Mouse (Mus musculus) CH12.LX (cell line): ENCODE measurements at regions not wholly inside any gene's neighbourhood (a gene's known extent, or its start where the extent isn't known, plus 50 kb on each side); places are given as distances from the start of the nearest gene placed in this dataset.

Experiments
- DNase-seq: peaks from one replicate; pipeline ENCODE4 v3.0.0-alpha.2; 2013; ENCODE audit errors: extremely low read depth
- H3K27ac ChIP-seq: 2 replicates; pipeline ENCODE4 v1.5.1; 2012; ENCODE audit warnings: low read depth, mild to moderate bottlenecking, control low read depth, moderate library complexity; ENCODE audit not compliant: insufficient read depth
- H3K27me3 ChIP-seq: replicated peaks from 2 replicates; pipeline ENCODE3; 2012; ENCODE audit warnings: inconsistent platforms
- H3K36me3 ChIP-seq, 2 experiments: replicated peaks in 1 of 2; 2 replicates each; pipeline versions ENCODE3 to v1.6.1; 2012; ENCODE audit warnings: inconsistent platforms in 1 of 2, low read length in 1 of 2, mild to moderate bottlenecking in 1 of 2, mixed read lengths in 1 of 2, moderate library complexity in 1 of 2; ENCODE audit not compliant: control insufficient read depth in 1 of 2, insufficient read depth in 1 of 2
- H3K4me1 ChIP-seq, 2 experiments: 2 replicates each; pipeline ENCODE4 v1.6.1; 2012; ENCODE audit warnings: inconsistent platforms in 1 of 2, moderate library complexity in 1 of 2; ENCODE audit not compliant: insufficient read depth in 2 of 2, control insufficient read depth in 1 of 2
- H3K4me2 ChIP-seq: 2 replicates; pipeline ENCODE4 v1.6.1; 2012; ENCODE audit warnings: low read depth, mild to moderate bottlenecking, control low read depth; ENCODE audit not compliant: poor library complexity, insufficient read depth, severe bottlenecking
- H3K4me3 ChIP-seq, 3 experiments: fragments of 150-350 bp in 1 of 3; sonication (generic) in 1 of 3; replicated peaks in 1 of 3; 2 replicates each; pipeline versions ENCODE3 to v1.5.1; 2011 to 2012; ENCODE audit warnings: low read depth in 2 of 3, low read length in 2 of 3, mild to moderate bottlenecking in 2 of 3, moderate library complexity in 2 of 3, control low read depth in 1 of 3, improper control_type of control experiment in 1 of 3, inconsistent platforms in 1 of 3, mixed read lengths in 1 of 3; ENCODE audit not compliant: poor library complexity in 1 of 3
- H3K79me2 ChIP-seq: replicated peaks from 2 replicates; pipeline ENCODE4 v1.6.1; 2012; ENCODE audit warnings: mild to moderate bottlenecking, moderate library complexity; ENCODE audit not compliant: control insufficient read depth, poor library complexity, insufficient read depth, severe bottlenecking; ENCODE audit errors: extremely low read depth
- H3K9ac ChIP-seq: 2 replicates; pipeline ENCODE4 v1.6.1; 2012; ENCODE audit warnings: low read depth, mild to moderate bottlenecking, control low read depth, moderate library complexity; ENCODE audit not compliant: insufficient read depth
- H3K9me3 ChIP-seq: replicated peaks from 2 replicates; pipeline ENCODE3; 2012; ENCODE audit warnings: low read length, inconsistent platforms, mixed read lengths
- CTCF ChIP-seq, 2 experiments: IDR thresholded peaks in 1 of 2; conservative IDR thresholded peaks in 1 of 2; 2 replicates each; pipeline ENCODE4 v1.5.1; 2011 to 2012; ENCODE audit warnings: low read depth in 2 of 2, low read length in 2 of 2, improper control_type of control experiment in 1 of 2, inconsistent platforms in 1 of 2, mild to moderate bottlenecking in 1 of 2, moderate library complexity in 1 of 2
- E2F4 ChIP-seq: IDR thresholded peaks from 2 replicates; pipeline ENCODE4 v1.6.1; 2011; ENCODE audit warnings: low read depth, low read length, improper control_type of control experiment; ENCODE audit not compliant: insufficient replicate concordance
- ELF1 ChIP-seq: IDR thresholded peaks from 2 replicates; pipeline ENCODE4 v1.6.1; 2014; ENCODE audit warnings: low read depth, mild to moderate bottlenecking, inconsistent platforms, low read length, improper control_type of control experiment
- HCFC1 ChIP-seq: IDR thresholded peaks from 2 replicates; pipeline ENCODE4 v1.6.1; 2012; ENCODE audit warnings: low read depth, mild to moderate bottlenecking, inconsistent platforms, low read length, improper control_type of control experiment
- IRF4 ChIP-seq: IDR thresholded peaks from 2 replicates; pipeline ENCODE4 v1.6.1; 2014; ENCODE audit warnings: low read depth, mild to moderate bottlenecking, inconsistent platforms, low read length, improper control_type of control experiment
- JUN ChIP-seq: IDR thresholded peaks from 2 replicates; pipeline ENCODE4 v1.6.1; 2011; ENCODE audit warnings: low read depth, mild to moderate bottlenecking, low read length, improper control_type of control experiment, moderate library complexity; ENCODE audit not compliant: insufficient read depth
- JUND ChIP-seq: conservative IDR thresholded peaks from 2 replicates; pipeline ENCODE4 v1.6.1; 2011; ENCODE audit warnings: low read depth, low read length, improper control_type of control experiment
- MAX ChIP-seq: IDR thresholded peaks from 2 replicates; pipeline ENCODE4 v1.6.1; 2011; ENCODE audit warnings: low read length, improper control_type of control experiment
- MYC ChIP-seq: IDR thresholded peaks from 2 replicates; pipeline ENCODE4 v1.6.1; 2011; ENCODE audit warnings: low read depth, mild to moderate bottlenecking, improper control_type of control experiment, low read length
- NELFE ChIP-seq: IDR thresholded peaks from 2 replicates; pipeline ENCODE4 v1.6.1; 2011; ENCODE audit warnings: low read depth, low read length, improper control_type of control experiment
- NRF1 ChIP-seq: IDR thresholded peaks from 2 replicates; pipeline ENCODE4 v1.6.1; 2014; ENCODE audit warnings: low read depth, mild to moderate bottlenecking, inconsistent platforms, low read length, improper control_type of control experiment, moderate library complexity
- POLR2A ChIP-seq: IDR thresholded peaks from 2 replicates; pipeline ENCODE4 v1.6.1; 2011; ENCODE audit warnings: low read depth, mild to moderate bottlenecking, improper control_type of control experiment, low read length
- POLR2AphosphoS2 ChIP-seq: IDR thresholded peaks from 2 replicates; pipeline ENCODE4 v1.6.1; 2011; ENCODE audit warnings: low read depth, low read length, improper control_type of control experiment
- RCOR1 ChIP-seq: conservative IDR thresholded peaks from 2 replicates; pipeline ENCODE4 v1.6.1; 2012; ENCODE audit warnings: low read depth, mild to moderate bottlenecking, inconsistent platforms, low read length, improper control_type of control experiment
- SIN3A ChIP-seq: IDR thresholded peaks from 2 replicates; pipeline ENCODE4 v1.6.1; 2012; ENCODE audit warnings: low read length, improper control_type of control experiment, inconsistent platforms
- SMC3 ChIP-seq: IDR thresholded peaks from 2 replicates; pipeline ENCODE4 v1.6.1; 2011; ENCODE audit warnings: low read depth, low read length, improper control_type of control experiment
- TCF12 ChIP-seq: IDR thresholded peaks from 2 replicates; pipeline ENCODE4 v1.6.1; 2014; ENCODE audit warnings: low read depth, mild to moderate bottlenecking, inconsistent platforms, low read length, improper control_type of control experiment
- USF1 ChIP-seq: IDR thresholded peaks from 2 replicates; pipeline ENCODE4 v1.6.1; 2014; ENCODE audit warnings: low read depth, mild to moderate bottlenecking, inconsistent platforms, low read length, improper control_type of control experiment
- USF2 ChIP-seq: conservative IDR thresholded peaks from 2 replicates; pipeline ENCODE4 v1.6.1; 2011; ENCODE audit warnings: low read depth, low read length, improper control_type of control experiment
- ZKSCAN1 ChIP-seq: IDR thresholded peaks from 2 replicates; pipeline ENCODE4 v1.6.1; 2012; ENCODE audit warnings: low read depth, inconsistent platforms, low read length, improper control_type of control experiment, borderline replicate concordance
- ZMIZ1 ChIP-seq: IDR thresholded peaks from 2 replicates; pipeline ENCODE4 v1.6.1; 2012; ENCODE audit warnings: low read depth, mild to moderate bottlenecking, inconsistent platforms, low read length, improper control_type of control experiment
- ZNF384 ChIP-seq: IDR thresholded peaks from 2 replicates; pipeline ENCODE4 v1.6.1; 2012; ENCODE audit warnings: low read depth, low read length, improper control_type of control experiment, inconsistent platforms
- dilution Hi-C: fragments of 300-500 bp; cut with MboI; formaldehyde crosslinking; loops from 2 replicates; pipeline ENCODE4 v1.14.3; 2020; ENCODE audit warnings: low sequenced_read_pairs; ENCODE audit not compliant: extremely low pct_unique_long_range_greater_than_20kb, extremely low pct_ligation_motif_present
- in situ Hi-C: fragments of 300-500 bp; cut with MboI; formaldehyde crosslinking; loops from 3 replicates; pipeline ENCODE4 v1.14.3; 2019; ENCODE audit warnings: low sequenced_read_pairs, low pct_ligation_motif_present, low pct_unique_long_range_greater_than_20kb, mixed read lengths

GRCm38 (mm10) chr8:78099091-78099490 lies 114.0 kb upstream of the Ttc29 start:
- no peak for DNase-seq
- dilution Hi-C loops = no loop called here

GRCm38 (mm10) chr8:78107339-78107738 lies 105.8 kb upstream of the Ttc29 start:
- peaks cover 8 to 21% of the 10 kb centered on the region in 2 experiments for H3K4me1 ChIP-seq
- dilution Hi-C loops = no loop called here
- no peaks in the 10 kb centered on the region for H3K9me3 ChIP-seq
- DNase-seq = no peak
- TF ChIP-seq ZMIZ1 = no peak
- no peak for TF ChIP-seq IRF4
- no peak for TF ChIP-seq USF2
- TF ChIP-seq ZNF384 = no peak
- no peak for TF ChIP-seq HCFC1
- no peak for TF ChIP-seq NELFE
- no peak for TF ChIP-seq TCF12
- TF ChIP-seq MYC = no peak
- no peak for TF ChIP-seq RCOR1
- no peak for TF ChIP-seq JUN
- no peak for TF ChIP-seq ZKSCAN1
- H3K27me3 ChIP-seq = no peaks in the 10 kb centered on the region
- no peaks in the 10 kb centered on the region for H3K36me3 ChIP-seq
- H3K4me2 ChIP-seq = no peak overlapping the region
- in situ Hi-C loops = no loop called here
- H3K9ac ChIP-seq = no peak overlapping the region
- H3K79me2 ChIP-seq = no peaks in the 10 kb centered on the region
- H3K27ac ChIP-seq = no peak overlapping the region
- H3K4me3 ChIP-seq = no peak overlapping the region

More at GRCm38 (mm10) chr8:78099091-78099490, 114.0 kb upstream of the Ttc29 start:
- H3K79me2 ChIP-seq = no peaks in the 10 kb centered on the region
- H3K27me3 ChIP-seq = no peaks in the 10 kb centered on the region
- H3K9ac ChIP-seq = no peak overlapping the region
- TF ChIP-seq HCFC1 = no peak
- no peak for TF ChIP-seq POLR2AphosphoS2
- TF ChIP-seq MAX = no peak
- no peak for TF ChIP-seq ZMIZ1
- no peak for TF ChIP-seq ZNF384
- TF ChIP-seq USF1 = no peak
- TF ChIP-seq ZKSCAN1 = no peak
- TF ChIP-seq SMC3 = peak; percentile 5; the same call in 1 of the 2 replicates
- TF ChIP-seq RCOR1 = no peak
- TF ChIP-seq JUND = no peak
- TF ChIP-seq NRF1 = no peak
- TF ChIP-seq ELF1 = no peak
- TF ChIP-seq POLR2A = no peak
- peak in 1 of 2 experiments; percentile 31; a peak in 2 of 4 replicates for TF ChIP-seq CTCF (conservative IDR thresholded peaks at IDR 0.05 in 1 of 2, IDR thresholded peaks at IDR 0.05 in 1 of 2; ENCODE audit: low read depth in 2 of 2, low read length in 2 of 2)
- no peak for TF ChIP-seq E2F4
- TF ChIP-seq SIN3A = no peak
- peaks cover 7 to 45% of the 10 kb centered on the region in 2 experiments for H3K4me1 ChIP-seq
- H3K9me3 ChIP-seq = no peaks in the 10 kb centered on the region
- H3K27ac ChIP-seq = no peak overlapping the region
- H3K4me3 ChIP-seq = no peak overlapping the region
- in situ Hi-C loops = no loop called here
- no peaks in the 10 kb centered on the region for H3K36me3 ChIP-seq
- H3K4me2 ChIP-seq = no peak overlapping the region
